In the genomic region with DNA sequence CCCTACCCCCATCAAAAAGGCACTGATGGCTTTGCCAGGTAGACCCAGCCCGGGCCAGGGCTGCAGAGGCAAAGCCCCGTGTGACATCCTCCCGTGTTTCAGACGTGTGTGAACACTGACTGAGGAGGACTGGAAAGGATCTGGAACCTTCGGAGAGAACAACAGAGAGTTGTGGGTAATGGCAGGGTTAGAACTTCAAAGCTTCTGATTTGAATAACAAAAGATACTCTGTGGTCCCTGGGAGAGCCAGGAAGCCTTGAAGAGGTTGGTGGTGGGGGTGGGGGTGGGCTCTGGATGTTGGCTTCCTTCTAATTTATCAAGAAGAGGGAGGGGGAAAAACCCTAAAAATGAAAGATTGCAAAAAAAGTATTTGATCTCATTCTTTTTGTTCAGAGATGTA, we compare ENCODE assay signal across 18 mouse cellular contexts. TPM values are rescaled to one million over a fixed set of nuclear protein-coding genes. Genes with fewer than 3 reads are reported as not detected.
"Had no signal": no experiment of that assay in that cellular context is flagged by ENCODE, and none has a peak within 500 bp of the region (broad histone marks: within the 10 kb centered on the region; RNA-seq: fewer than 3 reads in every experiment).

No protein-coding gene starts in this region.

- H3K4me2 ChIP-seq: limb, embryonic 12.5 days; liver, embryonic 13.5 days; lung, embryonic 15.5 days; neural tube, embryonic 13.5 days had no signal

- DNase-seq: kidney, adult 9 months; kidney, postnatal 36 days; liver; liver, embryonic 13.5 days; liver, postnatal 0 days; lung, postnatal 14 days; right cerebral cortex, postnatal 14 days; thymus, postnatal 36 days had no signal

- ATAC-seq: liver, postnatal 0 days had no signal

- H3K27ac ChIP-seq: kidney, postnatal 0 days; limb, embryonic 12.5 days; liver, embryonic 13.5 days; lung, embryonic 15.5 days; macrophage; neural tube, embryonic 13.5 days had no signal

- H3K9me3 ChIP-seq: limb, embryonic 12.5 days; liver, embryonic 13.5 days; lung, embryonic 15.5 days; megakaryocyte, embryonic 14.5 days; neural tube, embryonic 13.5 days had no signal

- H3K4me1 ChIP-seq: limb, embryonic 12.5 days; liver, embryonic 13.5 days; lung, embryonic 15.5 days; megakaryocyte, embryonic 14.5 days; neural tube, embryonic 13.5 days had no signal

- H3K36me3 ChIP-seq: limb, embryonic 12.5 days; liver, embryonic 13.5 days; lung, embryonic 15.5 days; neural tube, embryonic 13.5 days had no signal

- H3K4me3 ChIP-seq: limb, embryonic 12.5 days; liver, embryonic 13.5 days; lung, embryonic 15.5 days; megakaryocyte, embryonic 14.5 days; neural tube, embryonic 13.5 days had no signal

- H3K27me3 ChIP-seq: liver, embryonic 13.5 days; lung, embryonic 15.5 days; neural tube, embryonic 13.5 days had no signal

- H3K9ac ChIP-seq: limb, embryonic 12.5 days; liver, embryonic 13.5 days; liver, postnatal 0 days; lung, embryonic 15.5 days; neural tube, embryonic 13.5 days had no signal

RNA-seq across cellular contexts. Expression of gene Slc22a12, which starts 26.7 kb away (rescaled TPM):
- total RNA-seq: monocyte, adult 5-6 weeks had no signal
- polyA plus RNA-seq: limb, embryonic 12.5 days; liver, embryonic 13.5 days; liver, postnatal 0 days; macrophage; neural tube, embryonic 13.5 days; small intestine, adult 2 months; stomach, embryonic 16.5 days; thymus, postnatal 0 days had no signal
